Mouse (Mus musculus) hindbrain, postnatal 0 days (tissue): ENCODE measurements around the gene Hoxb7. TPM values are rescaled to one million over a fixed set of nuclear protein-coding genes. Genes with fewer than 3 reads are reported as not detected.

ENCODE experiments used
- ATAC-seq: fragments of 200-750 bp; cut with Nextera tagmentation; 2 replicates; pipeline ENCODE4 v1.8.0; 2017; ENCODE audit warnings: mild to moderate bottlenecking, moderate TSS enrichment, moderate library complexity
- DNase-seq: peaks from one replicate; pipeline ENCODE4 v3.0.0-alpha.2; 2015; ENCODE audit warnings: low spot score
- H3K27ac ChIP-seq: fragments of 300-500 bp; sonication (generic); 2 replicates; pipeline ENCODE4 v1.5.1; 2014; ENCODE audit warnings: mild to moderate bottlenecking
- H3K27me3 ChIP-seq: fragments of 300-500 bp; sonication (generic); 2 replicates; pipeline ENCODE4 v1.6.1; 2014; ENCODE audit warnings: low read length, mixed read lengths; ENCODE audit not compliant: insufficient read depth
- H3K36me3 ChIP-seq: fragments of 300-500 bp; sonication (generic); 2 replicates; pipeline ENCODE4 v1.6.1; 2014; ENCODE audit warnings: low read length, mixed read lengths; ENCODE audit not compliant: insufficient read depth
- H3K4me1 ChIP-seq: fragments of 300-500 bp; sonication (generic); 2 replicates; pipeline ENCODE4 v1.6.1; 2014; ENCODE audit warnings: antibody characterized with exemption, low read length, mixed read lengths; ENCODE audit not compliant: insufficient read depth
- H3K4me2 ChIP-seq: fragments of 300-500 bp; sonication (generic); 2 replicates; pipeline ENCODE4 v1.6.1; 2014; ENCODE audit warnings: low read depth, mild to moderate bottlenecking, low read length, moderate library complexity, mixed read lengths
- H3K4me3 ChIP-seq: fragments of 300-500 bp; sonication (generic); 2 replicates; pipeline ENCODE4 v1.5.1; 2014; ENCODE audit warnings: low read length
- H3K9ac ChIP-seq: fragments of 300-500 bp; sonication (generic); replicated peaks from 2 replicates; pipeline ENCODE4 v1.6.1; 2014; ENCODE audit warnings: mild to moderate bottlenecking, low read length, moderate library complexity, mixed read lengths
- H3K9me3 ChIP-seq: fragments of 300-500 bp; sonication (generic); 2 replicates; pipeline ENCODE4 v1.6.1; 2016; ENCODE audit warnings: low read length, mixed read lengths
- CTCF ChIP-seq: IDR thresholded peaks from 2 replicates; pipeline ENCODE4 v1.5.1; 2016; ENCODE audit warnings: antibody characterized with exemption, control low read depth, low read depth
- WGBS: fragments of 180-500 bp; shearing (Covaris S2); extraction: QIAGEN DNeasy Blood & Tissue Kit; methylation state at CpG from one replicate; pipeline ENCODE4 v1.1.7; 2014; 5-methylcytosine and 5-hydroxymethylcytosine counted together
- polyA plus RNA-seq: library from polyadenylated mRNA; unstranded; fragments of >200 nt; fragmentation: Nextera tagmentation; extraction: Ambion mirVana; gene quantifications from 2 replicates; pipeline ENCODE4 v1.2.1, GENCODE M21; 2015
- total RNA-seq: library from RNA; depleted of rRNA; stranded (reverse); fragments of >200 nt; gene quantifications from 2 replicates; pipeline ENCODE4 v1.2.3, GENCODE M21; 2014

Gene Hoxb7
- total and polyA plus RNA-seq, 2 experiments from 2014 or later: 10.1 to 11.0 TPM

DNA sequence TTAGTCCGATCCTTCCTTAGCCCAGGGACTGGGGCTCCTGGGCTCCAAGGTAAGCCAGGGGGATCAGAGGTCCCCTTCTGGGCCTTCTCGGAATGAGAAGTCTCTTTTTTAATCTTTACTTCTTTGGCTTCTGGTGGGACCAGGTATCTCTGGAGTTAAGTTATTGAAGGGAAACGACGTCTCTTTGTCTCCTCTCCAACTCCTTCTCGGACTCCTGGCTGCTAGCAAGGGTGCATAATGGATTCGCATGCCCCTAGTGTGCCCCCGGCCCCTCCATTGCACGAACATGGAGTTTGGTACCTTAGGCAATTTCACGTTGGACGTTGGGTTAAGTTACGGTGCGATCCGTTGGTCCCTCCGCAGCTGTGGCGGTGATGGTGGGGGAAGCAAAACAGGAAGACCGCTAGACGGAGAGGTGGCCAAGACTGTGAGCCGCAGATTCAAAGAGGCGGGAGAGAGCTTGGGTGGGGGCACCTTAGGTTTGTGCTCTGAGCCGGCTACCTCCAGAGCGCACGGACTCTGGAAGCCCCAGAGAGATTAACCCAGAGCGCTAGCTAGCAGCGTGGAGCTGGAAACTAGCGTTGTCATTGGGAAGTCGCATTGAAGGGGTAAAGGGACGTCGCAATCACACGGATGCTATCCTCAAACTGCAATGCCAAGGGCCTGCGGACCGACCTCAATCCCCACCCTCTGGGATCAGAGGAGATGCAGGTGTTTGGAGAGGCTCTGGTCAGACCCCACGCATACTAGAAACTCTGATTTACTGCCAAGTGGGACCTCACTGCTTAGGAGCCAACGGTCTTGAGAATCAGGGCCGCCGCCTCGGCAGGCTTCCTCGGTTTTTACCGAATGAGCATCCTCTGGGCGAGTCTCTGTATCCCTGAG, 31.1 kb upstream of the Hoxb7 start:
- no peak overlapping the region for H3K4me3 ChIP-seq
- no peak for ATAC-seq
- peaks cover 98% of the 10 kb centered on the region for H3K27me3 ChIP-seq

DNA sequence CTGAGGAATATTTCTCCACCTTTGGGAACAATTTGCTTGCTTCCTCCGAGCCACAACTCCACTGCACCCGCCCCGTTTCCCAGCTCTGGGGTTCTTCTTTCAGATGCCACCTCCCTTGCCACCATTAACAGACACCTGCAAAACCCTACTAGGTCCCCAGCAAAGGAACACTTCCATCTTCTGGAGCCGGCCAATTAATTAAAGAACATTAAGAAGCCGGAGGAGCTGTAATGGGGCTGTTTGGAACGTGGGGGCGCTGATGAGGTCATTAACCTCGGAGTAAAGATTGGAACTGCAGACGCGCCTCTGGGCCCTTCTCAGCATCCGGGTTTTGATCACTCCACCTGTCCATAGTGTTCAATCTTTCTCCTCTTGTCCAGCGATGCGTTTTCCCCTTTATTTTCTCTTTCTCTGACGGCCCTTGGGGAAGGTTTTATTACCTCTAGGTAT, 30.4 kb upstream of the Hoxb7 start:
- H3K9me3 ChIP-seq: no peaks in the 10 kb centered on the region
- no peaks in the 10 kb centered on the region for H3K4me1 ChIP-seq
- ATAC-seq (no peak), DNase-seq (no peak)
- no peak overlapping the region for H3K4me3 ChIP-seq
- peaks cover 98% of the 10 kb centered on the region for H3K27me3 ChIP-seq
- H3K36me3 ChIP-seq: no peaks in the 10 kb centered on the region
- no peak overlapping the region for H3K9ac ChIP-seq
- H3K27ac ChIP-seq: no peak overlapping the region
- no peak for TF ChIP-seq CTCF
- WGBS: under 1% methylated on average over 14 of the region's 14 CpGs
- no peak overlapping the region for H3K4me2 ChIP-seq

More for the DNA sequence above, 31.1 kb upstream of the Hoxb7 start:
- H3K27ac ChIP-seq: no peak overlapping the region
- no peak for DNase-seq
- no peaks in the 10 kb centered on the region for H3K36me3 ChIP-seq
- H3K4me2 ChIP-seq: no peak overlapping the region
- H3K4me1 ChIP-seq: no peaks in the 10 kb centered on the region
- WGBS: 1% methylated on average over 39 of the region's 39 CpGs
- H3K9ac ChIP-seq: no peak overlapping the region
- H3K9me3 ChIP-seq: no peaks in the 10 kb centered on the region
- TF ChIP-seq CTCF: no peak

DNA sequence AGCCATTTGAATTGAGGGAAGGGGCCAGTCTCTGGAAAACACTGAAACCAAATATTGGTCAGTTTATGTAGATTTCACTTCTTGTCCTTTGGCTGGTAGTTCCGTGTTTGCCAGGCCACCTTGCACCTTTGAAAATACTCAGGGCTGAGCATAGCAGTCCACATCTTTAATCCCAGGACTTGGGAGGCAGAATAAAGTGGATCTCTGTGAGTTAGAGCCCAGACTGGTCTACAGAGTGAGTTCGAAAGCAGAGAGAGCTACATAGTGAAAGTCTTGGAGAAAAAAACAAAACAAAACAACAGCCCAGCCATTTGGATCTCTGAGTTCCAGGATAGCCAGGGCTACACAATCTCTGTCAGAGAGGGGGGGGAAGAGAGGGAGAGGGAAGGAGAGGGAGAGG, 29.3 kb upstream of the Hoxb7 start:
- no peak for TF ChIP-seq CTCF
- no peaks in the 10 kb centered on the region for H3K36me3 ChIP-seq
- WGBS: 14% methylated on average over 2 of the region's 2 CpGs
- DNase-seq (no peak), ATAC-seq (no peak)
- no peak overlapping the region for H3K4me3 ChIP-seq
- no peak overlapping the region for H3K27ac ChIP-seq
- no peaks in the 10 kb centered on the region for H3K4me1 ChIP-seq
- no peak overlapping the region for H3K9ac ChIP-seq
- no peaks in the 10 kb centered on the region for H3K9me3 ChIP-seq
- H3K4me2 ChIP-seq: no peak overlapping the region
- peaks cover 96% of the 10 kb centered on the region for H3K27me3 ChIP-seq

GRCm38 (mm10) chr11:96259038-96259437, 27.4 kb upstream of the Hoxb7 start:
- ATAC-seq: no peak

GRCm38 (mm10) chr11:96259511-96259910, 26.9 kb upstream of the Hoxb7 start:
- ATAC-seq: no peak
- 5% methylated on average over 1 of the region's 1 CpGs for WGBS

More at GRCm38 (mm10) chr11:96259038-96259437, 27.4 kb upstream of the Hoxb7 start:
- Histone ChIP-seq H3K27me3 (peaks cover 96% of the 10 kb centered on the region), H3K27ac (no peak overlapping the region), H3K9ac (no peak overlapping the region), H3K36me3 (no peaks in the 10 kb centered on the region), H3K4me2 (no peak overlapping the region), H3K4me1 (no peaks in the 10 kb centered on the region), H3K4me3 (no peak overlapping the region), H3K9me3 (0 out of 2 replicates have a peak, but pooled peaks cover 4% of the 10 kb centered on the region)
- DNase-seq: no peak
- TF ChIP-seq CTCF: no peak
- 2% methylated on average over 2 of the region's 2 CpGs for WGBS

GRCm38 (mm10) chr11:96260310-96260970, 26.0 kb upstream of the Hoxb7 start:
- no peaks in the 10 kb centered on the region for H3K4me1 ChIP-seq
- TF ChIP-seq CTCF: no peak
- under 1% methylated on average over 23 of the region's 23 CpGs for WGBS
- H3K4me3 ChIP-seq: no peak overlapping the region
- peaks cover 96% of the 10 kb centered on the region for H3K27me3 ChIP-seq
- H3K27ac ChIP-seq: no peak overlapping the region
- no peak overlapping the region for H3K4me2 ChIP-seq
- no peaks in the 10 kb centered on the region for H3K36me3 ChIP-seq
- DNase-seq: no peak
- no peak overlapping the region for H3K9ac ChIP-seq
- H3K9me3 ChIP-seq: 0 out of 2 replicates have a peak, but pooled peaks cover 4% of the 10 kb centered on the region
- ATAC-seq: no peak

More at GRCm38 (mm10) chr11:96259511-96259910, 26.9 kb upstream of the Hoxb7 start:
- Histone ChIP-seq H3K4me2 (no peak overlapping the region), H3K36me3 (no peaks in the 10 kb centered on the region), H3K9ac (no peak overlapping the region), H3K4me3 (no peak overlapping the region), H3K27ac (no peak overlapping the region), H3K4me1 (no peaks in the 10 kb centered on the region), H3K9me3 (0 out of 2 replicates have a peak, but pooled peaks cover 4% of the 10 kb centered on the region), H3K27me3 (peaks cover 96% of the 10 kb centered on the region)
- no peak for TF ChIP-seq CTCF
- DNase-seq: no peak
